Mouse (Mus musculus): ENCODE measurements around the gene Ssx2ip. TPM values are rescaled to one million over a fixed set of nuclear protein-coding genes. Genes with fewer than 3 reads are reported as not detected.

The Ssx2ip gene
- 39.0 and 41.5 TPM in 2 replicates for polyA plus RNA-seq (2016; fragmentation: Nextera tagmentation; extraction: Ambion mirVana)

DNA sequence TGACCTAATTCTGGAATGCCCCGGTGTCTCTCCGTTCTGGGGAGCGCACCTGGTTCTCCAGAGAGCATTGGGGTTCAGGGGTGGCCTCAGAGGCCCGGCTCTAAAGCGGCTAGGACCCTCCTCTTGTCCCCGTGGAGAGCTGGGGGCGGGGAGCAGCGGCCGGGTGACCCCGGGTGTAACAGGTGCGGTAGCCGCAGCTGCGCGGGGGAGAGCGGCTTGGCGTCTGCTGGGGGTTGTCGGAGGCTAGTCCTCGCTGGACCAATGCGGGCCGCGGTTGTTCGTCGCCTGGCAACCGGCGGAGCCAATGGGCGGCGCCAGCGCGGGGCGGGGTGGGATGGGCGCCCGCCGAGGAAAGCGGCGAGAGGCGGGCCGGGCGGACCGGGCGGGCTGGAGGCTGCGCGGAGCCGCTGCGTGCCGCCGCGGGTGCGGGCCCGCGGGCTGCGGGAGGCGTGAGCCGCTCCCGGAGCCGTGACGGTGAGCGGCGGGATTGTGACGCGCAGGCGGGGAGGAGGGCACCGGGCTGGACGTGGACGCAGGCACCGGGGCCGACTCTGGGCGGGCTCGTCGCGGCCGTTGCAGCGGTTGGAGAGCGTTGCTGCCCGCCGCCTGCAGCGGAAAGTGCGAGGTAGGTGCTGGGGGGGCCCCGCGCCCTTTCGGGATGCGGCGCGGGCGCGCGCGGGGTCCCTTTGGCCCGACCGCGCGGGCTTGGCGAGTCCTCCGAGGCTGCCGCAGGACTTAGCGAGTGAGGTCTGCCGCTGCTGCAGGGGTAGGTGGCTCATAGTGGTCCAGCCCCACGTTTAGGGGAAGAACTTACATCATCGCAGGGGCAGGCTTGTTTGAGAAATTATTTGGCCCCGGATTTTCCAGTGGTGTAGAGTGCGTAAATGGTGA lies at the start of gene Ssx2ip:
TSS of gene Ssx2ip (plus strand) at position 332 of the 891 bp plus-strand sequence.
- under 1% methylated on average over 99 of the region's 100 CpGs for WGBS
- H3K4me3 ChIP-seq: peak within 1 kb of the TSS; percentile 97
- peak; percentile 99 for DNase-seq (ENCODE audit: extremely low spot score, low spot score)
- peak within 1 kb of the TSS; percentile 96 for H3K27ac ChIP-seq
- H3K9me3 ChIP-seq: peaks cover 14% of the 10 kb centered on the region; the same call in 1 of the 2 replicates
- peaks cover 37% of the 10 kb centered on the region for H3K4me1 ChIP-seq
- no peaks in the 10 kb centered on the region for H3K27me3 ChIP-seq (ENCODE audit: poor library complexity, severe bottlenecking)
- H3K36me3 ChIP-seq (replicated peaks): peaks cover 19% of the 10 kb centered on the region

DNA sequence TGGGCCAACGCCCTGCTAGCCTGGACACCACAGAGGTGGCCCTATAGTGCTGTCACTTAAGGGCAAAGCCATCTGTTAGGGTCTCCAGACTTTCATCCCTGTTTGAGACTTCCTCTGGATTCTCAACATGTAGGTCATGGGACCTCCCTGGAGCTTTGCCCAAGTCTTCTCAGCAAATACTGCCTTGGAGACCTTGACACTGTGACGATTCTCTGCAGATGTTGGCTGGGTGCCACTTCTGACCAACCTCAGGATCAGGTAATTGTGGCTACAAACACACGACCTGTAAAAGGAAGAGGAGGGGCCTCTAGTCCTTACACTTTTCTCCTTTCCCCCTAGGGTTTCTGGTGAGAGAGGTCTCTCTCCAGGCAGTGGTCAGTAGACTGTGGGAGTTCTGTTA lies 49.3 kb upstream of the Ssx2ip start:
- H3K4me1 ChIP-seq: no peaks in the 10 kb centered on the region
- no peaks in the 10 kb centered on the region for H3K9me3 ChIP-seq
- no peaks in the 10 kb centered on the region for H3K27me3 ChIP-seq (ENCODE audit: poor library complexity, severe bottlenecking)
- H3K27ac ChIP-seq: no peak overlapping the region
- no peak for DNase-seq (ENCODE audit: extremely low spot score, low spot score)
- 86% methylated on average over 3 of the region's 3 CpGs for WGBS
- H3K4me3 ChIP-seq: no peak overlapping the region
- H3K36me3 ChIP-seq (replicated peaks): no peaks in the 10 kb centered on the region

DNA sequence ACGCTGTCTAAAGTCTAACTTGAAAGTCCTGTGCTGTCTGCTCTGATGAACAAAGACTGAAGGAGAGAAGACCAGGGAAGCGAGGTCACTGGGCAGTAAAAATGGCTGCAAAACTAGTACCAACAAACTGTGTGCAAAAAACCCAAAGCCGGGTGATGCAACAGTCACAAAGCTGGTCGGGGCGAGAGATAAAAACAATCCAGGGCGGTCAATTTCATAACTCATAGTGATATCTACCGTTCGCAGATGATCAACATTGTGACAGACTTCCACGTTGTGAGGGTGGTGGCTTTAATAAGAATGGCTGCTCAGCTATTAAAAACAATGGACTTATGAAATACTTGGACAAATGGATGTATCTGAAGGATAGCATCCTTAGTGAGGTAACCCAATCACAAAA lies 39.0 kb upstream of the Ssx2ip start:
- no peak overlapping the region for H3K4me3 ChIP-seq
- peaks cover 9% of the 10 kb centered on the region for H3K27me3 ChIP-seq (ENCODE audit: poor library complexity, severe bottlenecking)
- 92% methylated on average over 9 of the region's 9 CpGs for WGBS
- DNase-seq (ENCODE audit: extremely low spot score, low spot score): no peak
- H3K27ac ChIP-seq: no peak overlapping the region
- no peaks in the 10 kb centered on the region for H3K4me1 ChIP-seq
- H3K9me3 ChIP-seq: no peaks in the 10 kb centered on the region
- no peaks in the 10 kb centered on the region for H3K36me3 ChIP-seq (replicated peaks)

DNA sequence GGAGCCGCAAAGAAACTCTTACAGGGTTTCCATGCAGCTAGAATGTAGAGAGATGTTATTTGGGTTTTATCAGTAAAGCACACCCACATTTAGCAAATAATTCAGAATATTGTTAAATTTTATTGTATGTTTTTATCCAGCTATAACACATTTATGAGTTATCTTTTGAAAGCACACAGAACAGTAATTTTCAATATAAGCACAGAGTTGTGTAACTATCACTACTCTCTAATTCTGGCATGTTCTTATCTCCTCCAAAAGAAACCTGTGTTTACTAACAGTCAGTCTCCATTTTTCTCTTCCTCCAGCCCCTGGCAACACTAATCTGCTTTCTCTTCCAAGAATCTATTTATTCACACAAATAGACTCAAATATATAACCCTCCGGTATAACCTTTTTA lies 37.4 kb upstream of the Ssx2ip start:
- Histone ChIP-seq H3K4me3 (no peak overlapping the region), H3K27ac (no peak overlapping the region), H3K4me1 (no peaks in the 10 kb centered on the region), H3K36me3 (replicated peaks) (no peaks in the 10 kb centered on the region), H3K9me3 (no peaks in the 10 kb centered on the region), H3K27me3 (ENCODE audit: poor library complexity, severe bottlenecking) (peaks cover 22% of the 10 kb centered on the region)
- WGBS: 97% methylated on average over 2 of the region's 2 CpGs
- no peak for DNase-seq (ENCODE audit: extremely low spot score, low spot score)

DNA sequence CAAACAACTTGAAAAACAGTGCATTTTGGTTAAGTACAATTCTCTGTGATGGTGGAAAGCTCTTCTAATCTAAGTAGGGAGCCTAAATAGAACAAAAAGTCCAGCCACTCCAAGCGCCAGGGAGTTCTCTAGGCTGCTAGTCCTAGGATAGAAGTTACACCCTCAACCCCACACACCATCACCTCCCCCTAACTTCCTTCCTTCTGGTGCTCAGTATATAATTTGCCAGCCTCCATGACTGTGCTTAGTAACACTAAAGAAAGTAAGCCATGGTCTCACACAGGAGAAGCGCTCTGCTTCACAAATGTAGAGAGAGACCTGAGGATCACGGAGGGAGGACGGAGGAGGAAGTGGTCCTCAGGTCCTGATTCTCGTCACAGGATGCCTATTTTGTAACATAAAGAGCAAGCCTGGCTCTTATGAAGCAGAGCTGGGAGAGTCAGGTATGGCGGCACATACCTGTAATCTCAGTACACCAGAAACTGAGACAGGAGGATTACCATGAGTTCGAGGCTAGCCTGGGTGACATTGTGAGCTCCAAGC lies 33.8 kb upstream of the Ssx2ip start:
- H3K36me3 ChIP-seq (replicated peaks): no peaks in the 10 kb centered on the region
- WGBS: 93% methylated on average over 7 of the region's 7 CpGs
- H3K27me3 ChIP-seq (ENCODE audit: poor library complexity, severe bottlenecking): peaks cover 43% of the 10 kb centered on the region
- peaks cover 20% of the 10 kb centered on the region for H3K4me1 ChIP-seq
- no peak overlapping the region for H3K4me3 ChIP-seq
- no peak for DNase-seq (ENCODE audit: extremely low spot score, low spot score)
- H3K9me3 ChIP-seq: no peaks in the 10 kb centered on the region
- no peak overlapping the region for H3K27ac ChIP-seq

DNA sequence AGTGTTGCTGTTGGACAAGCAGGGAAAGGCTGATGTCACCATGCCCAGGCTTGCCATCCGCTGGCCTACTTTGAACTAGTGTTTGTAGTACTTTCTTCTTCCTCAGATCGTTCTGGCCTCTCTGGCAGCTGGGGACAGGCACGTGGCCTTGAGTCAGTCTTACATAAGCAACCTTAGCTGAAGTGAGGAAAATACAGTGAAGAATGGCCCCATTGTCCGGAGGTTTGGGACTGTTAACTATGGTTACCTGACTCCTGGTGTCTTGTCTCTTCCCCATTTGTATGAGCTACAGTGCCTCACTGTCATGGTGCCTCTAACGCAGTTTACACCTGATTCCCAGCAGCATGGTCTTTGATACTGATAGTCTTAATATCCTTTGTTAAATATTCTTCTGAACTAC lies 33.2 kb upstream of the Ssx2ip start:
- Histone ChIP-seq H3K27ac (no peak overlapping the region), H3K36me3 (replicated peaks) (no peaks in the 10 kb centered on the region), H3K4me1 (peaks cover 26% of the 10 kb centered on the region), H3K4me3 (no peak overlapping the region), H3K27me3 (ENCODE audit: poor library complexity, severe bottlenecking) (peaks cover 46% of the 10 kb centered on the region), H3K9me3 (no peaks in the 10 kb centered on the region)
- 78% methylated on average over 5 of the region's 5 CpGs for WGBS
- DNase-seq (ENCODE audit: extremely low spot score, low spot score): no peak

DNA sequence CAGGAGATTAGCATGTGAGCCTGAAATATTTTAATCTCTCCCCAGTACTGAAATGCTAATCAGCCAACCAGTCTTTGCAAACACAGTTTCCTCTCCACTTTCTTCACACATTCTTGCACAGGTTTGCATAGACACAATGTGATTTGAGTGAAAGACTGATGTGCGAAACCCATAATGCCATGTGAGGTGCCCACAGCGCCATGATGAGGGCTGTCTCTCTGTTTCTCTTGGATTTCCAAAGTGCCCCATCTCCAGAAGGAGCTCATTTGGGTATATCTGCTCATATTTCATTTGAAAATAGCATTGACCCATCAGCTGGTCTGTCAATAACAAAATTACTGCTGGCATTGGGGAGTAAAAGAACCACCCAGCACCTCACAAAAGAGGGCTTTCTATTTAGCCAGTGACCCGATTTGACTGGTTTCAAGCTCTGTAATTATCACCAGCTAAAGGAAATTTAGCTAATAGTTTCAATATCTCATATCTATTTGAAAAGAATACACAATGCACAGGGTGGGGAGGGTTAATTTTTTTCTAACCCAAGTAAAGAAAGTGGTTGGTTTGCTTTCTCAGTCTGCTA lies 29.8 kb upstream of the Ssx2ip start:
- Histone ChIP-seq H3K36me3 (replicated peaks) (no peaks in the 10 kb centered on the region), H3K27me3 (ENCODE audit: poor library complexity, severe bottlenecking) (peaks cover 74% of the 10 kb centered on the region), H3K4me3 (no peak overlapping the region), H3K4me1 (peaks cover 51% of the 10 kb centered on the region), H3K27ac (peak overlapping the region; percentile 54), H3K9me3 (no peaks in the 10 kb centered on the region)
- WGBS: 58% methylated on average over 3 of the region's 3 CpGs
- DNase-seq (ENCODE audit: extremely low spot score, low spot score): no peak

DNA sequence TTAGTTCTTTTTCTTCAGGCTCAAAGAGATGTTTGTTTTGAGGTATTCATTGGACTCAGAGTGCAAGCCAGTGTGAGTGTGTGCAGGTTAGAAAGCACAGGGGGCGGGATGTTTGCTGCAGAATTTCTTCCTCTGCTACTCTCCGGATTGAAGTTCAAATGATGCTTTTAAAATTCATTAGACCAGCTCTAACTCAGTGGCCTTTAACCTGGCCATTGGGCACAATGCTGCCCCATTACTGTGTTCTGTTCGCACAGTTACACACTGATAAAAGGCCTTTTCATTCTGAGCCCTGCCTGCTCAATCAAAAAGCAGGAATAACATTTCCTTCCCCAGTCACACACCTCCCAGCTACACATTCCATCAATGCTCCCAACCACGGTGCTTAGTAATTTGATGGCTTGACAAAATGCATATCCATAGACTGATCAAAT lies 29.2 kb upstream of the Ssx2ip start:
- peak overlapping the region; percentile 48 for H3K27ac ChIP-seq
- 17% methylated on average over 4 of the region's 4 CpGs for WGBS
- no peak overlapping the region for H3K4me3 ChIP-seq
- peaks cover 69% of the 10 kb centered on the region for H3K27me3 ChIP-seq (ENCODE audit: poor library complexity, severe bottlenecking)
- no peaks in the 10 kb centered on the region for H3K9me3 ChIP-seq
- DNase-seq (ENCODE audit: extremely low spot score, low spot score): peak; percentile 61
- no peaks in the 10 kb centered on the region for H3K36me3 ChIP-seq (replicated peaks)
- H3K4me1 ChIP-seq: peaks cover 56% of the 10 kb centered on the region

DNA sequence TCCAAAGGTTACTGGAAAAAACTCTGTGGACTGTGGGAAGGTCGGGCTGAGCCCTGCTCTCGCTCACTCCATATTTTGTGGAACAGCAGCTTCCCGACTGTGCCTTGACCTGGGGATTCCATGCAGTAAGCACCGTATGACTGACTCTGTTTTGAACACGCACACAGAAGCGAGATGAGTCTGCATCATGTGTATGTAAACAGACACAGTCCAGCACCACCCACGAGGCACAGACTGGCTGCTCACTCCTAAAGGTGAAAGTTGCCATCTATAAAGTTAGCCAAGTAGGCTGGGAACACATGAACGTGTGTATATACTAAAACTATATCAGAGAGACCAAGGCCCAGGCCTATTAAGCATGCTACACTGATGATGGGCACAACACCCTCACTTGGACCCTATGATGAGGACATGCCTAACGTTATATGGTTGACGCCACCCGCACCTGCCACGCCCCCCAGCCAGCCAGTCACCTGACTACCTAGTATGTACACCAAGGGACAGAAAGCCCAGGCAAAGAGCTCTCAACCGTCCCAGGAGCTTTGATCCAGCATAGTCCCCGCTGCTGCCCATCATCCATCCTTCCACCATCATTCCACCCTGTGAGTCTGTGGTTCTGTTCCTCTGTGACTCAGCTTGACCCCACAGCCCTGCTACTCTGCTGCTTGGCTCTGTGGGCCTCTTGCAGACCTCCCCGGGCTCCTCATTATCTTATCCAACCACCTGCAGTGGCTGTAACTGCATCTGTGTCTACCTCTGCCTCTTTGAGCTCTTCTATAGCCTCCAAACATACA lies 27.9 kb upstream of the Ssx2ip start:
- no peak for DNase-seq (ENCODE audit: extremely low spot score, low spot score)
- no peaks in the 10 kb centered on the region for H3K9me3 ChIP-seq
- WGBS: 88% methylated on average over 15 of the region's 15 CpGs
- peaks cover 56% of the 10 kb centered on the region for H3K27me3 ChIP-seq (ENCODE audit: poor library complexity, severe bottlenecking)
- no peak overlapping the region for H3K4me3 ChIP-seq
- peak overlapping the region; percentile 48 for H3K27ac ChIP-seq
- H3K36me3 ChIP-seq (replicated peaks): no peaks in the 10 kb centered on the region
- H3K4me1 ChIP-seq: peaks cover 65% of the 10 kb centered on the region

DNA sequence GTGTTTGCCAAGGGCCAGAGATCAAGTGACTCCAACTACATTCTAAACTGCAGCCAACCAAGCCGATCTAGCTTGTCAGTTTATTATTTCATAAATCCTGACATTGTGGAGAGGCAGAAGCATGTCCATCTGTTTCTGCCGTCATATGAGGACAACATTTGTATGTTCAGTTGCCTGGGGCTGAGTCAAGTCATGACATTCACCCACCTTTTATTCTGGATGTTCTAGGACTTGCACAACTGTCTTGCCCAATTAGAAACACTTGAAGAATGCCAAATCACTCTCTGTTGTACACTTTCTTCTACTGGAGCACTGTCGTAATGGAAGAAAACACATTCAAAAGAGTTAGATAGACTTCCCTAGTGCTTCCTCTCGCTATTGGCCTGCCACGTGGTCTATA lies 27.2 kb upstream of the Ssx2ip start:
- Histone ChIP-seq H3K36me3 (replicated peaks) (no peaks in the 10 kb centered on the region), H3K4me3 (no peak overlapping the region), H3K9me3 (no peaks in the 10 kb centered on the region), H3K27ac (peak overlapping the region; percentile 48; the same call in 1 of the 2 replicates), H3K4me1 (peaks cover 65% of the 10 kb centered on the region), H3K27me3 (ENCODE audit: poor library complexity, severe bottlenecking) (peaks cover 51% of the 10 kb centered on the region)
- WGBS: 89% methylated on average over 5 of the region's 5 CpGs
- no peak for DNase-seq (ENCODE audit: extremely low spot score, low spot score)

DNA sequence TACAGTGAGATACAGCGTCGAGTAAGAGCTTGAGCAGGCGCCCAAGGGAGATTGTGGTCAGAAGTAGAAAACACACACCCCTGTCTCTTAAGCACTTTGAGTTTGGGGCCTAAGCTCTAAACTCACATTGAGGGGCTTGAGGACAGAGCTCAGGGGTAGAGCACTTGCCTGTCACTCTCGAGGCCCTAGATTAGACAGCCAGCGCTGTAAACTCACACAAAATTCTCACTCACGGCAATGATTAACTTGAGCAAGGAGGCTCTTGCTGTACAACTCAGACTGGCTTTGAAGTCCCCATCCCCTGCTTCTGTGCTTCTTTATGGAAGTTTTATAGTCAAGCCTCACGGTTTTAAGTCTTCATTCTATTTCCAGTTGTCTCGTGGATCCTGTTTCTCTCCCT lies 25.7 kb upstream of the Ssx2ip start:
- DNase-seq (ENCODE audit: extremely low spot score, low spot score): no peak
- peaks cover 12% of the 10 kb centered on the region for H3K9me3 ChIP-seq
- peaks cover 40% of the 10 kb centered on the region for H3K27me3 ChIP-seq (ENCODE audit: poor library complexity, severe bottlenecking)
- H3K4me1 ChIP-seq: peaks cover 64% of the 10 kb centered on the region
- peak overlapping the region; percentile 82 for H3K27ac ChIP-seq
- 84% methylated on average over 8 of the region's 8 CpGs for WGBS
- no peak overlapping the region for H3K4me3 ChIP-seq
- H3K36me3 ChIP-seq (replicated peaks): no peaks in the 10 kb centered on the region

DNA sequence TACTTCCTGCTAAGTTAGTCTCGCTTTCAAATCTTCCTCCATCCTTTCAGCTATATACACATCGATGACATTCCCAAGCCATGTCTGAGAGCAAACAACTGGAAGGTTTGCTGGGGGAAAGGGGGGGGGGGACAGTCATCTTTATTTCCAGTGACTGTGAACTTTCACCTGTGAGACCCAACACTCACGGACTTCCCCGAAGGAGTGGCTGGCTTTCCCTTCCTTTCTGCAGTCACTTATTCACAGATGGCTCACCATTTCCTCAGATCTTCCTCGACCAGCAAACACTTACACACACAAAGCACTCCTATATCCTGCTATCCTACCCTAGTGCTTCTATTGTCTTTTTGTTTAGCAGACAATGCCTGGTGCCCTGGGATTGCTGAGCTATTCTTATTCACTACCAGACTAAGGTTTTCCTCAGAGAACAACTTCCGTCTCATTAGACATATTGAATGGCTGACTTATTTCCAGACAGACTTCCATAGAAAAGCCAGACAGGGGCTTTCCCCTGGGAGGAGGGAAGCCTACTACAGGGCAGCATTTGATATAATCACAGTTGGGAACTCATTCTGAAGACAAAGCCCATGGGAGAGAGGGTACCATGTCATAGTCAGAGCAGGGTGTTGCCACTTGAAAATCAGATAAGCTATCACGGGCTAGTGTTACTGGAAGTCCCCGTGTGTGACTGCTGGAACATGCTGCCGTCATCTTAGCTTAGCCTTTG lies 24.5 kb upstream of the Ssx2ip start:
- Histone ChIP-seq H3K4me3 (peak overlapping the region; percentile 18; the same call in 1 of the 2 replicates), H3K27me3 (ENCODE audit: poor library complexity, severe bottlenecking) (peaks cover 36% of the 10 kb centered on the region), H3K27ac (peak overlapping the region; percentile 82), H3K36me3 (replicated peaks) (no peaks in the 10 kb centered on the region), H3K4me1 (peaks cover 52% of the 10 kb centered on the region), H3K9me3 (peaks cover 12% of the 10 kb centered on the region)
- 21% methylated on average over 9 of the region's 9 CpGs for WGBS
- peak; percentile 45 for DNase-seq (ENCODE audit: extremely low spot score, low spot score)
